Mouse (Mus musculus): Measurements from ENCODE around the gene Mif4gd.

GRCm38 (mm10) chr11:115629734-115630531, 17.2 kb upstream of the Mif4gd start:
- TF ChIP-seq TAL1 (IDR thresholded peaks at IDR 0.05; ENCODE audit: low read length) (no peak), GATA1 (IDR thresholded peaks at IDR 0.05; ENCODE audit: low read length) (no peak)

Measured in erythroblast, embryonic 14.5 days (primary cell).